Mouse (Mus musculus) heart, adult 2 months (tissue): ENCODE measurements around the gene Jrkl.

Experiments
- CTCF ChIP-seq: fragments of 200-600 bp; IDR thresholded peaks from 2 replicates; pipeline ENCODE4 v1.8.1; 2022; ENCODE audit warnings: antibody characterized with exemption, mild to moderate bottlenecking, moderate library complexity
- POLR2A ChIP-seq: fragments of 200-500 bp; IDR thresholded peaks from 2 replicates; pipeline ENCODE4 v1.6.1; 2011; ENCODE audit warnings: mild to moderate bottlenecking, low read depth, low read length, control low read depth; ENCODE audit not compliant: insufficient read depth

DNA sequence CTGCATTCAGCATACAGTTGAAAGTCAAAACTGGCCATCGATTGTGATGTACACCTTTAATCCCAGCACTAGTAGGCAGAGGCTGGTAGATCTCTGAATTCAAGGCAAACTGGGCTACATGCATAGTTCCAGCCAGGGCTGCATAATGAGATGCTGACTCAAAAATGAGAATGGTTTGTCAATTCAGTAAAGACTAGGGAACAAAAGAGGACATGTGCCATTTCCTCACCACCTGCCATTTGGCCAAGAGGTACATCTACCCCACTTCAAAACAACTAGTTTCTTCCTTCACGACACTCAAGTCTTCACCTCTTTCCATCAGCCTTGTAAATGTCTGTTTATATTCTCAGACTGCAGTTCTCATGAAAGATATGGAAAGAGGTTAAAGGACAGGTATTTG is 12.5 kb upstream of the Jrkl start:
- TF ChIP-seq CTCF (no peak), POLR2A (no peak)
